Mouse (Mus musculus): ENCODE results near the gene Fyb2. TPM values are rescaled to one million over a fixed set of nuclear protein-coding genes. Genes with fewer than 3 reads are reported as not detected.
"Not testable (repeated sequence)": the region's sequence is repeated elsewhere in the genome, so short reads cannot be mapped to it uniquely, and the experiment has no call there.

The Fyb2 gene
- polyA plus RNA-seq, 1 experiment from 2014 or later: 0.22 TPM

- Histone ChIP-seq H3K27me3 (no peaks in the 10 kb centered on the region), H3K4me3 (no peak overlapping the region), H3K9ac (no peak overlapping the region), H3K27ac (no peak overlapping the region), H3K9me3 (no peaks in the 10 kb centered on the region), H3K4me1 (no peaks in the 10 kb centered on the region), H3K4me2 (replicated peaks) (no peak overlapping the region), H3K36me3 (no peaks in the 10 kb centered on the region)
- 80% methylated on average over 3 of the region's 3 CpGs for WGBS
- no peak for ATAC-seq (ENCODE audit: low FRiP score, low read depth)
Observed at GRCm38 (mm10) chr4:104990686-104991085, 77.4 kb downstream of the Fyb2 start.

- no peaks in the 10 kb centered on the region for H3K36me3 ChIP-seq
- H3K27me3 ChIP-seq: no peaks in the 10 kb centered on the region
- H3K4me1 ChIP-seq: no peaks in the 10 kb centered on the region
- H3K27ac ChIP-seq: no peak overlapping the region
- 86% methylated on average over 3 of the region's 3 CpGs for WGBS
- H3K9me3 ChIP-seq: no peaks in the 10 kb centered on the region
- no peak overlapping the region for H3K4me2 ChIP-seq (replicated peaks)
- no peak overlapping the region for H3K9ac ChIP-seq
- ATAC-seq (ENCODE audit: low FRiP score, low read depth): no peak
- no peak overlapping the region for H3K4me3 ChIP-seq
Observed at GRCm38 (mm10) chr4:104992271-104992670, 79.0 kb downstream of the Fyb2 start.

GRCm38 (mm10) chr4:104993140-104993874, 80.1 kb downstream of the Fyb2 start:
- 86% methylated on average over 10 of the region's 10 CpGs for WGBS
- no peak for ATAC-seq (ENCODE audit: low FRiP score, low read depth)
- no peaks in the 10 kb centered on the region for H3K9me3 ChIP-seq
- H3K36me3 ChIP-seq: no peaks in the 10 kb centered on the region
- H3K9ac ChIP-seq: no peak overlapping the region
- H3K4me2 ChIP-seq (replicated peaks): no peak overlapping the region
- H3K27me3 ChIP-seq: no peaks in the 10 kb centered on the region
- H3K4me1 ChIP-seq: no peaks in the 10 kb centered on the region
- no peak overlapping the region for H3K4me3 ChIP-seq
- no peak overlapping the region for H3K27ac ChIP-seq

GRCm38 (mm10) chr4:104999702-105000101, 86.4 kb downstream of the Fyb2 start:
- no peaks in the 10 kb centered on the region for H3K36me3 ChIP-seq
- H3K27me3 ChIP-seq: no peaks in the 10 kb centered on the region
- no peaks in the 10 kb centered on the region for H3K9me3 ChIP-seq
- H3K9ac ChIP-seq: no peak overlapping the region
- H3K4me2 ChIP-seq (replicated peaks): no peak overlapping the region
- H3K4me1 ChIP-seq: no peaks in the 10 kb centered on the region
- no peak for ATAC-seq (ENCODE audit: low FRiP score, low read depth)
- 75% methylated on average over 5 of the region's 5 CpGs for WGBS
- no peak overlapping the region for H3K4me3 ChIP-seq
- no peak overlapping the region for H3K27ac ChIP-seq

- H3K27ac ChIP-seq: no peak overlapping the region
- no peak overlapping the region for H3K9ac ChIP-seq
- WGBS: 71% methylated on average over 1 of the region's 1 CpGs
- H3K9me3 ChIP-seq: no peaks in the 10 kb centered on the region
- no peak for ATAC-seq (ENCODE audit: low FRiP score, low read depth)
- H3K27me3 ChIP-seq: no peaks in the 10 kb centered on the region
- H3K4me2 ChIP-seq (replicated peaks): no peak overlapping the region
- H3K36me3 ChIP-seq: no peaks in the 10 kb centered on the region
- H3K4me3 ChIP-seq: no peak overlapping the region
- no peaks in the 10 kb centered on the region for H3K4me1 ChIP-seq
Observed at GRCm38 (mm10) chr4:105001736-105002135, 88.5 kb downstream of the Fyb2 start.

GRCm38 (mm10) chr4:105004135-105004534, 90.9 kb downstream of the Fyb2 start:
- no peaks in the 10 kb centered on the region for H3K27me3 ChIP-seq
- no peak overlapping the region for H3K4me3 ChIP-seq
- H3K27ac ChIP-seq: no peak overlapping the region
- no peak overlapping the region for H3K9ac ChIP-seq
- H3K4me1 ChIP-seq: no peaks in the 10 kb centered on the region
- H3K4me2 ChIP-seq (replicated peaks): no peak overlapping the region
- 84% methylated on average over 8 of the region's 8 CpGs for WGBS
- H3K9me3 ChIP-seq: no peaks in the 10 kb centered on the region
- no peak for ATAC-seq (ENCODE audit: low FRiP score, low read depth)
- no peaks in the 10 kb centered on the region for H3K36me3 ChIP-seq

- 86% methylated on average over 12 of the region's 12 CpGs for WGBS
- H3K9me3 ChIP-seq; H3K4me1 ChIP-seq; H3K27me3 ChIP-seq; H3K9ac ChIP-seq; H3K4me2 ChIP-seq (replicated peaks); H3K4me3 ChIP-seq; ATAC-seq (ENCODE audit: low FRiP score, low read depth); H3K27ac ChIP-seq; H3K36me3 ChIP-seq: not testable (repeated sequence)
Observed at GRCm38 (mm10) chr4:105004649-105005048, 91.4 kb downstream of the Fyb2 start.

- ATAC-seq (ENCODE audit: low FRiP score, low read depth): no peak
- 86% methylated on average over 4 of the region's 4 CpGs for WGBS
- H3K36me3 ChIP-seq: no peaks in the 10 kb centered on the region
- H3K4me3 ChIP-seq: no peak overlapping the region
- H3K27ac ChIP-seq: no peak overlapping the region
- no peak overlapping the region for H3K4me2 ChIP-seq (replicated peaks)
- H3K27me3 ChIP-seq: no peaks in the 10 kb centered on the region
- H3K9ac ChIP-seq: no peak overlapping the region
- H3K4me1 ChIP-seq: no peaks in the 10 kb centered on the region
- H3K9me3 ChIP-seq: no peaks in the 10 kb centered on the region
Observed at GRCm38 (mm10) chr4:105007360-105008018, 94.2 kb downstream of the Fyb2 start.

GRCm38 (mm10) chr4:105013718-105014117, 100.5 kb downstream of the Fyb2 start:
- H3K9me3 ChIP-seq: no peaks in the 10 kb centered on the region
- ATAC-seq (ENCODE audit: low FRiP score, low read depth): no peak
- H3K4me1 ChIP-seq: peaks cover 6% of the 10 kb centered on the region; the same call in 1 of the 2 replicates
- no peaks in the 10 kb centered on the region for H3K27me3 ChIP-seq
- no peak overlapping the region for H3K4me3 ChIP-seq
- no peak overlapping the region for H3K9ac ChIP-seq
- WGBS: 93% methylated on average over 7 of the region's 7 CpGs
- no peak overlapping the region for H3K4me2 ChIP-seq (replicated peaks)
- no peaks in the 10 kb centered on the region for H3K36me3 ChIP-seq
- no peak overlapping the region for H3K27ac ChIP-seq

- no peak for ATAC-seq (ENCODE audit: low FRiP score, low read depth)
- Histone ChIP-seq H3K4me3 (no peak overlapping the region), H3K27ac (no peak overlapping the region), H3K36me3 (no peaks in the 10 kb centered on the region), H3K4me2 (replicated peaks) (no peak overlapping the region), H3K9me3 (no peaks in the 10 kb centered on the region), H3K27me3 (no peaks in the 10 kb centered on the region), H3K9ac (no peak overlapping the region), H3K4me1 (peaks cover 6% of the 10 kb centered on the region; the same call in 1 of the 2 replicates)
- 34% methylated on average over 6 of the region's 6 CpGs for WGBS
Observed at GRCm38 (mm10) chr4:105015496-105015895, 102.2 kb downstream of the Fyb2 start.

- no peak for ATAC-seq (ENCODE audit: low FRiP score, low read depth)
- 75% methylated on average over 4 of the region's 4 CpGs for WGBS
- no peak overlapping the region for H3K4me3 ChIP-seq
- H3K9ac ChIP-seq: no peak overlapping the region
- H3K27ac ChIP-seq: no peak overlapping the region
- no peak overlapping the region for H3K4me2 ChIP-seq (replicated peaks)
- H3K9me3 ChIP-seq: no peaks in the 10 kb centered on the region
- peaks cover 6% of the 10 kb centered on the region; the same call in 1 of the 2 replicates for H3K4me1 ChIP-seq
- H3K36me3 ChIP-seq: no peaks in the 10 kb centered on the region
- no peaks in the 10 kb centered on the region for H3K27me3 ChIP-seq
Observed at GRCm38 (mm10) chr4:105016006-105016613, 102.9 kb downstream of the Fyb2 start.

- no peak overlapping the region for H3K9ac ChIP-seq
- H3K27me3 ChIP-seq: no peaks in the 10 kb centered on the region
- ATAC-seq (ENCODE audit: low FRiP score, low read depth): no peak
- H3K36me3 ChIP-seq: no peaks in the 10 kb centered on the region
- no peaks in the 10 kb centered on the region for H3K9me3 ChIP-seq
- WGBS: 77% methylated on average over 6 of the region's 6 CpGs
- H3K4me1 ChIP-seq: peaks cover 6% of the 10 kb centered on the region
- H3K4me2 ChIP-seq (replicated peaks): no peak overlapping the region
- no peak overlapping the region for H3K27ac ChIP-seq
- no peak overlapping the region for H3K4me3 ChIP-seq
Observed at GRCm38 (mm10) chr4:105027278-105027677, 114.0 kb downstream of the Fyb2 start.

Measured in limb, embryonic 13.5 days (tissue).